Mouse (Mus musculus): ENCODE results near the gene Ephx1. TPM values are rescaled to one million over a fixed set of nuclear protein-coding genes. Genes with fewer than 3 reads are reported as not detected.

Ephx1 gene
- polyA plus RNA-seq, 2 experiments, result 6.7 to 6.8 TPM

GRCm38 (mm10) chr1:181001621-181002020 is 19.1 kb downstream of the Ephx1 start:
- no peak overlapping the region for H3K9ac ChIP-seq (ENCODE audit: low read depth, low read length, severe bottlenecking)
- no peaks in the 10 kb centered on the region for H3K27me3 ChIP-seq (ENCODE audit: control insufficient read depth, insufficient read depth, low read length)
- no peak for TF ChIP-seq POLR2A (IDR thresholded peaks at IDR 0.05; ENCODE audit: borderline replicate concordance, extremely low read depth, insufficient read depth, insufficient read length)
- 87% methylated on average over 3 of the region's 3 CpGs for WGBS
- no peak overlapping the region for H3K4me2 ChIP-seq (replicated peaks; ENCODE audit: low read depth, low read length, severe bottlenecking)
- H3K27ac ChIP-seq (replicated peaks; ENCODE audit: low read depth, low read length), result no peak overlapping the region
- ATAC-seq (ENCODE audit: low FRiP score, low read depth) (no peak), DNase-seq (ENCODE audit: low spot score) (no peak)
- no peaks in the 10 kb centered on the region for H3K4me1 ChIP-seq (ENCODE audit: control insufficient read depth, insufficient read depth, low read length)
- no peaks in the 10 kb centered on the region for H3K9me3 ChIP-seq (ENCODE audit: control insufficient read depth, low read length)
- H3K36me3 ChIP-seq (ENCODE audit: control insufficient read depth, insufficient read depth, low read length), result no peaks in the 10 kb centered on the region
- no peak overlapping the region for H3K4me3 ChIP-seq (replicated peaks; ENCODE audit: low read length)

DNA sequence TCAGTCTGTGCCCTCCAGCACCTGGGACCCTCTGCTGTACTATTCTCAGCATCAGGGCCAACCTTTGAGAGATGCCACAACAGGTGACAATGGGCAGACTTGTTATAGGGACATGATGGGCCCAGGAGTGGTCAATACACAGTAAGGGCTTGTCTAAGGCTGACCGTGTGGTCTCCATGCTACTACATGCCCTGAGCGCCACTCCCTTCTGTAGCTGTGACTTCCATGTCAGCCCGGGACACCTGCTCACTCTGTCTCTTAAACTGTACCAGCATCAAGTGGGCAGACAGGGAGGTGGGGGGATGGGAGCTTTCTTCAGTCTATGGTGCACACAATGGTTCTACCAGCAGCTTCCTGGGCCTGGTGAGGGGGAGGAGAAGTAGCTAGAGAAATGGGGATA is 19.5 kb downstream of the Ephx1 start:
- no peak for ATAC-seq (ENCODE audit: low FRiP score, low read depth)
- TF ChIP-seq POLR2A (IDR thresholded peaks at IDR 0.05; ENCODE audit: borderline replicate concordance, extremely low read depth, insufficient read depth, insufficient read length), result no peak
- H3K27ac ChIP-seq (replicated peaks; ENCODE audit: low read depth, low read length), result no peak overlapping the region

GRCm38 (mm10) chr1:181000501-181001092 is 20.1 kb downstream of the Ephx1 start:
- no peak overlapping the region for H3K4me3 ChIP-seq (replicated peaks; ENCODE audit: low read length)

More for the DNA sequence above, 19.5 kb downstream of the Ephx1 start:
- Histone ChIP-seq H3K9ac (ENCODE audit: low read depth, low read length, severe bottlenecking) (no peak overlapping the region), H3K4me1 (ENCODE audit: control insufficient read depth, insufficient read depth, low read length) (no peaks in the 10 kb centered on the region), H3K9me3 (ENCODE audit: control insufficient read depth, low read length) (no peaks in the 10 kb centered on the region), H3K27me3 (ENCODE audit: control insufficient read depth, insufficient read depth, low read length) (no peaks in the 10 kb centered on the region), H3K4me3 (replicated peaks; ENCODE audit: low read length) (no peak overlapping the region), H3K4me2 (replicated peaks; ENCODE audit: low read depth, low read length, severe bottlenecking) (no peak overlapping the region), H3K36me3 (ENCODE audit: control insufficient read depth, insufficient read depth, low read length) (no peaks in the 10 kb centered on the region)
- no peak for DNase-seq (ENCODE audit: low spot score)
- WGBS, result 86% methylated on average over 3 of the region's 3 CpGs

GRCm38 (mm10) chr1:180992142-180992541 is 28.6 kb downstream of the Ephx1 start:
- DNase-seq (ENCODE audit: low spot score) (peak; percentile 84), ATAC-seq (ENCODE audit: low FRiP score, low read depth) (no peak)
- no peaks in the 10 kb centered on the region for H3K4me1 ChIP-seq (ENCODE audit: control insufficient read depth, insufficient read depth, low read length)
- H3K9ac ChIP-seq (ENCODE audit: low read depth, low read length, severe bottlenecking), result no peak overlapping the region
- no peaks in the 10 kb centered on the region for H3K9me3 ChIP-seq (ENCODE audit: control insufficient read depth, low read length)
- no peaks in the 10 kb centered on the region for H3K27me3 ChIP-seq (ENCODE audit: control insufficient read depth, insufficient read depth, low read length)
- no peak overlapping the region for H3K4me3 ChIP-seq (replicated peaks; ENCODE audit: low read length)
- no peaks in the 10 kb centered on the region for H3K36me3 ChIP-seq (ENCODE audit: control insufficient read depth, insufficient read depth, low read length)
- H3K4me2 ChIP-seq (replicated peaks; ENCODE audit: low read depth, low read length, severe bottlenecking), result no peak overlapping the region
- no peak overlapping the region for H3K27ac ChIP-seq (replicated peaks; ENCODE audit: low read depth, low read length)
- no peak for TF ChIP-seq POLR2A (IDR thresholded peaks at IDR 0.05; ENCODE audit: borderline replicate concordance, extremely low read depth, insufficient read depth, insufficient read length)
- 58% methylated on average over 3 of the region's 3 CpGs for WGBS

More at GRCm38 (mm10) chr1:181000501-181001092, 20.1 kb downstream of the Ephx1 start:
- H3K27ac ChIP-seq (replicated peaks; ENCODE audit: low read depth, low read length), result no peak overlapping the region
- H3K9me3 ChIP-seq (ENCODE audit: control insufficient read depth, low read length), result no peaks in the 10 kb centered on the region
- H3K9ac ChIP-seq (ENCODE audit: low read depth, low read length, severe bottlenecking), result no peak overlapping the region
- TF ChIP-seq POLR2A (IDR thresholded peaks at IDR 0.05; ENCODE audit: borderline replicate concordance, extremely low read depth, insufficient read depth, insufficient read length), result no peak
- H3K27me3 ChIP-seq (ENCODE audit: control insufficient read depth, insufficient read depth, low read length), result no peaks in the 10 kb centered on the region
- no peaks in the 10 kb centered on the region for H3K36me3 ChIP-seq (ENCODE audit: control insufficient read depth, insufficient read depth, low read length)
- no peak overlapping the region for H3K4me2 ChIP-seq (replicated peaks; ENCODE audit: low read depth, low read length, severe bottlenecking)
- no peaks in the 10 kb centered on the region for H3K4me1 ChIP-seq (ENCODE audit: control insufficient read depth, insufficient read depth, low read length)
- DNase-seq (ENCODE audit: low spot score) (peak; percentile 22), ATAC-seq (ENCODE audit: low FRiP score, low read depth) (peak; percentile 80)
- 7% methylated on average over 10 of the region's 10 CpGs for WGBS

DNA sequence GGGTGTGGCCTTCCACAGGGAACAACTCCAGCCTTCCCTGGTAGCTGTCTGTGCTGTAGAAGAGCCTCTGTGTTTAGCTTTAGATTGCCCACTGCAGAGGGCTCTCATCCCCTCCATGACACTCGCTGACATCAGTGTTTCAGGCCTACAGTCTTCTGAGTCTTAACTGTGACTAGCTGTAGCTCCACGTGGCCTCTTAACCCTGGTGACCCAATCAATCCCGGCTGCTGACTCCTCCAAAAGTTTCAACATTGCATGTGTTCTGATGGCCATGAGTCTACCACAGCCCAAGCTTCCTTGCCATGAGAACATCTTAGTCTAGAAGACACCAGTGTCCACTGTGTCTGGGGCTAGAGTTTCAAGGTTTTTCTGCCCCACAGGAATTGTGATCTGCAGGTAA is 30.0 kb downstream of the Ephx1 start:
- Histone ChIP-seq H3K4me2 (replicated peaks; ENCODE audit: low read depth, low read length, severe bottlenecking) (no peak overlapping the region), H3K27me3 (ENCODE audit: control insufficient read depth, insufficient read depth, low read length) (no peaks in the 10 kb centered on the region), H3K4me1 (ENCODE audit: control insufficient read depth, insufficient read depth, low read length) (no peaks in the 10 kb centered on the region), H3K4me3 (replicated peaks; ENCODE audit: low read length) (no peak overlapping the region), H3K9me3 (ENCODE audit: control insufficient read depth, low read length) (no peaks in the 10 kb centered on the region), H3K27ac (replicated peaks; ENCODE audit: low read depth, low read length) (no peak overlapping the region), H3K36me3 (ENCODE audit: control insufficient read depth, insufficient read depth, low read length) (no peaks in the 10 kb centered on the region), H3K9ac (ENCODE audit: low read depth, low read length, severe bottlenecking) (no peak overlapping the region)
- TF ChIP-seq POLR2A (IDR thresholded peaks at IDR 0.05; ENCODE audit: borderline replicate concordance, extremely low read depth, insufficient read depth, insufficient read length), result no peak
- 65% methylated on average over 3 of the region's 3 CpGs for WGBS
- ATAC-seq (ENCODE audit: low FRiP score, low read depth), result no peak
- no peak for DNase-seq (ENCODE audit: low spot score)
